Mouse (Mus musculus): Measurements from ENCODE around the gene Dixdc1.
A peak's percentile ranks its signal among the peaks of the same experiment; 100 is the strongest.

Dixdc1 gene

DNA sequence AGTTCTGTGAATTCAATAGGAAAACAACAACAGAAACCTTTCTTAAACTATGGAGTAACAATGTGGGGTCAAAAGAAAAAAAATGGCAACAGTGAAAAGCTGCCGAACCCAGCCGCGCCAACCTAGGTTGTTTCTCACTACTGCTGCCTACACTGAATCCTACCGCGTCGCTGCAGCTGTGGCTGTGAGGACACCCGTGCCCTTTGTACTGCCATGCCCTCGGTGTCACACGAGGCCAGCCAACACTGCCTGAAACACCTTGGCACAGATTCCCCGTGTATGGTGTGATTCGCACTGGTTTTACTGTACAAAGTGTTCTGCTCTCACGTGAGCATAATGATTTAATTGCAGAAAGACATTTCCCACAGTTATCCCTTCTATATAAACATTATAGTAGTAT is 78.9 kb downstream of the Dixdc1 start:
- TF ChIP-seq NANOG (IDR thresholded peaks at IDR 0.05; ENCODE audit: borderline replicate concordance, low read length) = no peak
- no peak for TF ChIP-seq POU5F1 (IDR thresholded peaks at IDR 0.05; ENCODE audit: borderline replicate concordance, low read length)
- no peak for TF ChIP-seq CTCF (conservative IDR thresholded peaks at IDR 0.05; ENCODE audit: low read length)
- H3K4me3 ChIP-seq (replicated peaks; ENCODE audit: low read length) = peak overlapping the region; percentile 96
- H3K4me1 ChIP-seq (replicated peaks; ENCODE audit: low read depth, low read length) = peaks cover 17% of the 10 kb centered on the region
- H3K36me3 ChIP-seq (ENCODE audit: insufficient read depth, low read length) = peaks cover 23% of the 10 kb centered on the region
- no peaks in the 10 kb centered on the region for H3K9me3 ChIP-seq (ENCODE audit: low read length)
- no peaks in the 10 kb centered on the region for H3K27me3 ChIP-seq (ENCODE audit: insufficient read depth, low read length)

DNA sequence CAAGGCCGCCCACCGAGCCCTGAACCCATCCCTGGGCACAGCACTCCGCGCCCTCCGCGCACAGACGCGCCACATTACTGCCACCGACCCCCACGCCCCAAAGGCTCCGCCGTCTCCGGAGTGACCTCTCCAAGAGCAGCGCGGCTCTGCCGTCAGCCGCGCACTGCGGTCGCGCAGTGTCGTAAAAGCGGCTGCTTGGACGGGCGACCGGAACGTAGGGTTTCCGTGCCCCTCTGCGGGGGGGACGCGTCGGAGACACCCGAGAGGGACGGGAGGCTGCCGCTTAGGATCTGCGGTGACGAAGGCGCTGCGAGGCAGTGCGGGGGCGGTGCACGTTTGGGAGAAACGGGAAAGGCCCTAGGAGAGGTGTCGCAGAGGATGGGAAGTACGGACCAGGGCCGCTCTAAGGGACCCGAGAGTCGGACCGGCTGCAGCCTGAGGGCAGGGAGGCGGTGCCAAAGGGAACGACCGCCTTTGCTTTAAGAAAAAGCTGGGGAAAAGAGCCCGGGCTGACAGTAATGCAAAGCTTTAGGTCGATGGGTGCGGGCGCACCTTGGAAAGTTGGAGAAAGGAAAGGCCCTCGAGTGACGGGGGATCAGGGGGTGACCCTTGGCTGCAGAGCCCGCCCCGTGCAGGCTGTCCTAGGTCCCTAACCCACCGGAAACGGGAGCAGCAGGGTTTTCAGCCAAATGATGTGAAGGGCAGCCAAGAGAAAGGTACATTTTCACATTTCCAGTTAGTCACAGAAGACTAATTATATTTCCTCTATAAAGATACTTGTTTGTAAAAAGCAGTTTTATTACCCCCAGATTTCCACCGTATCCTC is 79.7 kb downstream of the Dixdc1 start, which contains the start of gene Dlat:
TSS of gene Dlat (minus strand) at position 389 of the 826 bp plus-strand sequence.
- peak within 1 kb of the TSS; percentile 96 for H3K4me3 ChIP-seq (replicated peaks; ENCODE audit: low read length)
- TF ChIP-seq CTCF (conservative IDR thresholded peaks at IDR 0.05; ENCODE audit: low read length) (no peak), POU5F1 (IDR thresholded peaks at IDR 0.05; ENCODE audit: borderline replicate concordance, low read length) (no peak), NANOG (IDR thresholded peaks at IDR 0.05; ENCODE audit: borderline replicate concordance, low read length) (no peak)
- H3K27me3 ChIP-seq (ENCODE audit: insufficient read depth, low read length) = no peaks in the 10 kb centered on the region
- H3K4me1 ChIP-seq (replicated peaks; ENCODE audit: low read depth, low read length) = peaks cover 17% of the 10 kb centered on the region
- H3K9me3 ChIP-seq (ENCODE audit: low read length) = no peaks in the 10 kb centered on the region
- peaks cover 20% of the 10 kb centered on the region for H3K36me3 ChIP-seq (ENCODE audit: insufficient read depth, low read length)

DNA sequence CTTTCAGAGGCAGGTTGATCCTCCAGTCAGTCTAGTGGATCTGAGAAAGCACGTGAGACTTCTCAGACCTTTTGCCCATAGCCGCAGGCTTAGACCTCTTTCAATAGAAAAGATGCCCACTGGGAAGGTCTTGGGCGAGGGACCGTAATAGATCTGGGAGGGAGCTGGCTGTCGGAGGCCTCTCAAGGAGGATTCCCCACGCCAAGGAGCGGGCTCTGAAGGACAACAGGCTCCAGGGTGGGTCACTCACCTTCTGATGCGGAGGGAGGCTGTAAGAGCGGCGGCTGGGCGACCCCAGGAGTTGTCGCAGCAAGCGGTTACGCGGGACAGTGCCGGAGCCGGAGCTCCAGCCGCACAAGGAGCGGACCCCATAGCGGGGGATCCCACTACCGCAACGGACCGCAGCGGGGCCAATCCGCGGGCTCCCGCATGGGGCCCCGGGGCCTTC is 80.4 kb downstream of the Dixdc1 start:
- TF ChIP-seq POU5F1 (IDR thresholded peaks at IDR 0.05; ENCODE audit: borderline replicate concordance, low read length) (no peak), CTCF (conservative IDR thresholded peaks at IDR 0.05; ENCODE audit: low read length) (no peak), NANOG (IDR thresholded peaks at IDR 0.05; ENCODE audit: borderline replicate concordance, low read length) (no peak)

DNA sequence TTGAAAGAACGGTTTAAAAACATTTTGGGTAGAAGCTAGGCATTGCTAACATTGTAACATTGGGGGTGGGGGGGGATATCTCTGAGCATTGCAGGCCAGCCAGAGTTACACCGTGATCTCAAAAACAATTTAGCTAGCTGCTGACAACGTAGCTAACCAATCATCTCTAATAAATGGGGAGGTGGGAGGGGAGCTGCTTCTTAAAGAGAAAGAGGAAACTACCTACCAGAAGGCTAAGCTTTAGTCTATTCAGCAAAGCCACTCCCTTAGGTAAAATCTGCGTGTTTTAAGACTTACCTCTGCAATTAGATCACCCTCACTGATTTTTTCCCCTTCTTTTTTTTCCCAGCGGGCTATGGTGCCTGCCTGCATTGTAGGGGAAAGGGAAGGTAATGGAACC is 80.9 kb downstream of the Dixdc1 start:
- no peaks in the 10 kb centered on the region for H3K9me3 ChIP-seq (ENCODE audit: low read length)
- no peaks in the 10 kb centered on the region for H3K27me3 ChIP-seq (ENCODE audit: insufficient read depth, low read length)
- peaks cover 26% of the 10 kb centered on the region for H3K36me3 ChIP-seq (ENCODE audit: insufficient read depth, low read length)
- TF ChIP-seq CTCF (conservative IDR thresholded peaks at IDR 0.05; ENCODE audit: low read length) (no peak), POU5F1 (IDR thresholded peaks at IDR 0.05; ENCODE audit: borderline replicate concordance, low read length) (no peak), NANOG (IDR thresholded peaks at IDR 0.05; ENCODE audit: borderline replicate concordance, low read length) (no peak)
- H3K4me1 ChIP-seq (replicated peaks; ENCODE audit: low read depth, low read length) = peaks cover 17% of the 10 kb centered on the region
- H3K4me3 ChIP-seq (replicated peaks; ENCODE audit: low read length) = peak overlapping the region; percentile 96

More for the DNA sequence above, 80.4 kb downstream of the Dixdc1 start:
- peak overlapping the region; percentile 96 for H3K4me3 ChIP-seq (replicated peaks; ENCODE audit: low read length)
- no peaks in the 10 kb centered on the region for H3K27me3 ChIP-seq (ENCODE audit: insufficient read depth, low read length)
- no peaks in the 10 kb centered on the region for H3K9me3 ChIP-seq (ENCODE audit: low read length)
- H3K4me1 ChIP-seq (replicated peaks; ENCODE audit: low read depth, low read length) = peaks cover 17% of the 10 kb centered on the region
- peaks cover 20% of the 10 kb centered on the region for H3K36me3 ChIP-seq (ENCODE audit: insufficient read depth, low read length)

DNA sequence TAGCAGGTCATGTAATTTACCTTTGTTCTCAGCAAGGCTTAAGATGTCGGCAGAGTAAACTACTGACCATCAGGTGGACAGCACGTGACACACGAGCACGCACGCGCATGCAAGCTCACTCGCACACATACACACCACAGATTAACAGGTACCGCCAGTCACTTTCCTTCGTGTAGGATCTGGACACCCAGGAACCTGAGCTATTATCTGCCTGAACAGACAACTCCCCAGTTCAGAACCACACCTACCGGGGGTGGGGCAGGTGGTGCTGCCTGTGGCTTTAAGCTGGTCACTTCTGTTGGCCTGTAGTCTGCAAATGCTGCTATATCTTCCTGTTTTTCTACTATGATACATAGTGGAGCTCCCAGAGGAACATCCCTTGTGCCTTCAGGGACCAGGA is 88.8 kb downstream of the Dixdc1 start:
- Histone ChIP-seq H3K27me3 (ENCODE audit: insufficient read depth, low read length) (no peaks in the 10 kb centered on the region), H3K4me3 (replicated peaks; ENCODE audit: low read length) (no peak overlapping the region), H3K9me3 (ENCODE audit: low read length) (no peaks in the 10 kb centered on the region), H3K36me3 (ENCODE audit: insufficient read depth, low read length) (peaks cover 56% of the 10 kb centered on the region), H3K4me1 (replicated peaks; ENCODE audit: low read depth, low read length) (peaks cover 8% of the 10 kb centered on the region; the same call in 1 of the 2 replicates)
- TF ChIP-seq CTCF (conservative IDR thresholded peaks at IDR 0.05; ENCODE audit: low read length) = no peak
- TF ChIP-seq POU5F1 (IDR thresholded peaks at IDR 0.05; ENCODE audit: borderline replicate concordance, low read length) = no peak
- no peak for TF ChIP-seq NANOG (IDR thresholded peaks at IDR 0.05; ENCODE audit: borderline replicate concordance, low read length)

DNA sequence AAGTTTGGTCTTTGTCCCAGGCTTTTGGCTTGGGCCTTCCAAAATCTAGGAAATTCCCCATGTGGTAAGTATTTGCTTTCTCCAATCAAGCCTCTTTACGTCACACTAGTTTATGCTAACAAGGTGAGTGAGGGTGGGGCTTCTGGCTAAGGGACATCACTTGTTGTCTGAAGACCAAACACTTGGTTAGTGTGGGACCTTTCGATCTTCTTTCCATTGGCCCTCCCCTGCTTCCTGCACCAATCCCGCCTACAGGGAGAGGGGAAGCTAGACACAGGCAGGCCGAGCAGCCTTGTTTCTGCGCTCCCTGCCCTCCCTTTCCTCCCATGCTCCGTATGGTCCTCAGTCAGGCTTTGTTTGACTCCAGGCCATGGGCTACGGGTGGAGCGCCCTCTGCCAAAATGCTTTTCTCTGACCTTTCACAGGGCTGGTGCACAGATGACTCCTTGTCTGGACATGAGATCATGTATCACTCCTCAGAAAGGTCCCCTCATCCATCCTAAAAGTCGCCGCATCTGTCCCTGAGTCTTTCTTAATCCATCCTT is 92.4 kb downstream of the Dixdc1 start:
- Histone ChIP-seq H3K4me3 (replicated peaks; ENCODE audit: low read length) (peak overlapping the region; percentile 29; the same call in 1 of the 2 replicates), H3K9me3 (ENCODE audit: low read length) (no peaks in the 10 kb centered on the region), H3K36me3 (ENCODE audit: insufficient read depth, low read length) (peaks cover 68% of the 10 kb centered on the region), H3K4me1 (replicated peaks; ENCODE audit: low read depth, low read length) (peaks cover 8% of the 10 kb centered on the region; the same call in 1 of the 2 replicates), H3K27me3 (ENCODE audit: insufficient read depth, low read length) (no peaks in the 10 kb centered on the region)
- no peak for TF ChIP-seq CTCF (conservative IDR thresholded peaks at IDR 0.05; ENCODE audit: low read length)
- TF ChIP-seq NANOG (IDR thresholded peaks at IDR 0.05; ENCODE audit: borderline replicate concordance, low read length) = no peak
- TF ChIP-seq POU5F1 (IDR thresholded peaks at IDR 0.05; ENCODE audit: borderline replicate concordance, low read length) = no peak

DNA sequence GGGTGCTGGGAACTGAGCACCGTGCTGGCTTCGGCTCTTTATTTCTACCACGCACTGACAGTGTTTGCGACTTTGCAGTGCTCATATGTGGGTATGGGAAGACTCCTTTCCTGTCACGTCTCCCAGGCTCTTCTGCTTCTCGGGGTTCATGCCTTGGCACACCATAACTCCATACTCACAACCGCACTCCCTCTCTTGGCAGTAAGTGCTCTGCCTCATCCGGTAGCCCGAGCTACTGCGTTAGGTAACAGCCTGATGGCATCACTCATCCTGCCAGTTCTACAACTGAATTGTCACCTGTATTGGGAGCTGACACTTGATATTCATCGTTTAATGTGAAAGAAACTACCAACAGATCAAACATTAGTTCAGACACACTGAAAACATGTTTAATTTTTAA is 105.0 kb downstream of the Dixdc1 start:
- Histone ChIP-seq H3K4me1 (replicated peaks; ENCODE audit: low read depth, low read length) (peaks cover 4% of the 10 kb centered on the region; the same call in 1 of the 2 replicates), H3K27me3 (ENCODE audit: insufficient read depth, low read length) (no peaks in the 10 kb centered on the region), H3K4me3 (replicated peaks; ENCODE audit: low read length) (no peak overlapping the region), H3K36me3 (ENCODE audit: insufficient read depth, low read length) (peaks cover 28% of the 10 kb centered on the region), H3K9me3 (ENCODE audit: low read length) (no peaks in the 10 kb centered on the region)
- TF ChIP-seq CTCF (conservative IDR thresholded peaks at IDR 0.05; ENCODE audit: low read length) (no peak), POU5F1 (IDR thresholded peaks at IDR 0.05; ENCODE audit: borderline replicate concordance, low read length) (no peak), NANOG (IDR thresholded peaks at IDR 0.05; ENCODE audit: borderline replicate concordance, low read length) (no peak)

DNA sequence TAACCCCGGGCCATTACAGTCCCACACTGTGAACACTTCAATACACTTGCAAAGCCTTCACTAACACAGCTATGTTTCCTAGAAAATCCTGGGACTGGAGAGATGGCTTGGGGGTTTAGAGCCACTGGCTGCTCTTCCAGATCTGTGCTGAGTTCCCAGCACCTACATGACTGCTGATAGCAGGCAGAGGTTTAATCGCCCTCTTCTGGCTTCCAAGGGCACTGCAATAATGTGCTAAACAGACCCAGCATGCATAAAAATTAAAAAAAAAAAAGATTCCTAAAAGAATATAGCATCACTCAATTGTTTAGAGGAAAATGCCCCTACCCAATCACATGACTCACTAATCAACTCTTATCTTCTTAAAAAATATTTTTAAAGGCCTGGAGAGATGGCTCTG is 106.3 kb downstream of the Dixdc1 start:
- Histone ChIP-seq H3K9me3 (ENCODE audit: low read length) (no peaks in the 10 kb centered on the region), H3K27me3 (ENCODE audit: insufficient read depth, low read length) (no peaks in the 10 kb centered on the region), H3K36me3 (ENCODE audit: insufficient read depth, low read length) (peaks cover 21% of the 10 kb centered on the region), H3K4me3 (replicated peaks; ENCODE audit: low read length) (no peak overlapping the region), H3K4me1 (replicated peaks; ENCODE audit: low read depth, low read length) (peaks cover 4% of the 10 kb centered on the region; the same call in 1 of the 2 replicates)
- TF ChIP-seq NANOG (IDR thresholded peaks at IDR 0.05; ENCODE audit: borderline replicate concordance, low read length) (no peak), CTCF (conservative IDR thresholded peaks at IDR 0.05; ENCODE audit: low read length) (no peak), POU5F1 (IDR thresholded peaks at IDR 0.05; ENCODE audit: borderline replicate concordance, low read length) (no peak)
